Mouse (Mus musculus) liver, embryonic 14.5 days (tissue): ENCODE measurements around the gene Fam71b. TPM values are rescaled to one million over a fixed set of nuclear protein-coding genes. Genes with fewer than 3 reads are reported as not detected.

Experiments
- ATAC-seq: fragments of 200-750 bp; cut with Nextera tagmentation; 2 replicates; pipeline ENCODE4 v1.8.0; 2017; ENCODE audit warnings: moderate number of reproducible peaks, mild to moderate bottlenecking, moderate library complexity; ENCODE audit not compliant: insufficient read depth
- DNase-seq, 3 experiments: peaks; one replicate each; pipeline ENCODE4 v3.0.0-alpha.2; 2012 to 2013; ENCODE audit warnings: low read depth in 3 of 3, low spot score in 3 of 3
- H3K27ac ChIP-seq: fragments of 300-500 bp; sonication (generic); 2 replicates; pipeline ENCODE4 v1.5.1; 2014; ENCODE audit warnings: moderate library complexity, mild to moderate bottlenecking, control low read depth, inconsistent platforms
- H3K27me3 ChIP-seq: fragments of 300-500 bp; sonication (generic); 2 replicates; pipeline ENCODE4 v1.6.1; 2014; ENCODE audit warnings: mild to moderate bottlenecking, low read length, moderate library complexity; ENCODE audit not compliant: control insufficient read depth, insufficient read depth
- H3K36me3 ChIP-seq: fragments of 300-500 bp; sonication (generic); replicated peaks from 2 replicates; pipeline ENCODE4 v1.6.1; 2014; ENCODE audit warnings: low read depth; ENCODE audit not compliant: control insufficient read depth, insufficient read depth
- H3K4me1 ChIP-seq, 2 experiments: fragments of 200-500 bp in 1 of 2; fragments of 300-500 bp in 1 of 2; sonication (generic) in 1 of 2; replicated peaks; 2 replicates each; pipeline ENCODE4 v1.6.1; 2012 to 2014; ENCODE audit warnings: antibody characterized with exemption in 1 of 2, inconsistent platforms in 1 of 2, low read length in 1 of 2; ENCODE audit not compliant: control insufficient read depth in 2 of 2, insufficient read depth in 2 of 2
- H3K4me2 ChIP-seq: fragments of 300-500 bp; sonication (generic); 2 replicates; pipeline ENCODE4 v1.6.1; 2014; ENCODE audit warnings: low read depth, mild to moderate bottlenecking, control low read depth, moderate library complexity
- H3K4me3 ChIP-seq, 2 experiments: fragments of 200-500 bp in 1 of 2; fragments of 300-500 bp in 1 of 2; sonication (generic) in 1 of 2; 2 replicates each; pipeline ENCODE4 v1.5.1; 2012 to 2014; ENCODE audit warnings: low read depth in 2 of 2, low read length in 2 of 2, mild to moderate bottlenecking in 2 of 2, control low read depth in 1 of 2, inconsistent platforms in 1 of 2, moderate library complexity in 1 of 2; ENCODE audit not compliant: insufficient read depth in 1 of 2
- H3K9ac ChIP-seq: fragments of 300-500 bp; sonication (generic); replicated peaks from 2 replicates; pipeline ENCODE4 v1.6.1; 2014; ENCODE audit warnings: mild to moderate bottlenecking, control low read depth, moderate library complexity
- H3K9me3 ChIP-seq: fragments of 300-500 bp; sonication (generic); 2 replicates; pipeline ENCODE4 v1.6.1; 2016; ENCODE audit warnings: low read length, mixed read lengths; ENCODE audit not compliant: control insufficient read depth
- CTCF ChIP-seq: IDR thresholded peaks from 2 replicates; pipeline ENCODE4 v1.5.1; 2016; ENCODE audit warnings: antibody characterized with exemption, low read depth, control low read depth
- EP300 ChIP-seq: IDR thresholded peaks from 2 replicates; pipeline ENCODE4 v1.6.1; 2016; ENCODE audit warnings: antibody characterized with exemption, low read depth
- WGBS: fragments of 180-500 bp; shearing (Covaris S2); extraction: QIAGEN DNeasy Blood & Tissue Kit; methylation state at CpG from one replicate; pipeline ENCODE4 v1.1.7; 2014; ENCODE audit not compliant: insufficient replicate concordance; 5-methylcytosine and 5-hydroxymethylcytosine counted together
- polyA plus RNA-seq, 2 experiments: library from polyadenylated mRNA; depleted of rRNA in 1 of 2; stranded (reverse) in 1 of 2; unstranded in 1 of 2; fragments of >200 nt; fragmentation: Nextera tagmentation in 1 of 2; extraction: Ambion mirVana in 1 of 2; gene quantifications; 2 replicates each; pipeline versions ENCODE4 v1.2.1 to v1.2.3; 2012 to 2014

Gene Fam71b
- polyA plus RNA-seq, 2 experiments = 0.03 TPM; not detected in 1

GRCm38 (mm10) chr11:46447644-46448484, 51.5 kb downstream of the Fam71b start:
- ATAC-seq (no peak), DNase-seq (no peak)
- peaks cover 0 to 3% of the 10 kb centered on the region in 2 experiments; a peak in 1 of 4 replicates for H3K4me1 ChIP-seq
- 21% methylated on average over 13 of the region's 13 CpGs for WGBS
- TF ChIP-seq EP300 (no peak), CTCF (peak; percentile 20; the same call in 1 of the 2 replicates)
- peaks cover 7% of the 10 kb centered on the region; the same call in 1 of the 2 replicates for H3K36me3 ChIP-seq
- H3K27ac ChIP-seq = no peak overlapping the region
- no peaks in the 10 kb centered on the region for H3K9me3 ChIP-seq
- H3K4me2 ChIP-seq = no peak overlapping the region; the same call in 1 of the 2 replicates
- no peak overlapping the region for H3K9ac ChIP-seq
- no peaks in the 10 kb centered on the region for H3K27me3 ChIP-seq
- H3K4me3 ChIP-seq = no peak overlapping the region

GRCm38 (mm10) chr11:46449461-46450080, 53.2 kb downstream of the Fam71b start:
- no peak overlapping the region for H3K4me3 ChIP-seq
- no peak overlapping the region for H3K9ac ChIP-seq
- no peak overlapping the region for H3K27ac ChIP-seq
- H3K4me1 ChIP-seq = peaks cover 3 to 7% of the 10 kb centered on the region in 2 experiments
- no peak for DNase-seq
- no peaks in the 10 kb centered on the region for H3K9me3 ChIP-seq
- H3K27me3 ChIP-seq = no peaks in the 10 kb centered on the region
- no peak overlapping the region for H3K4me2 ChIP-seq
- no peak for ATAC-seq
- no peak for TF ChIP-seq EP300
- TF ChIP-seq CTCF = no peak
- WGBS = 61% methylated on average over 11 of the region's 11 CpGs
- no peaks in the 10 kb centered on the region for H3K36me3 ChIP-seq

- Histone ChIP-seq H3K4me2 (peak within 1 kb of the TSS; percentile 39; the same call in 1 of the 2 replicates), H3K4me1 (peaks cover 9 to 11% of the 10 kb centered on the region in 2 experiments), H3K9me3 (no peaks in the 10 kb centered on the region), H3K4me3 (no peak within 1 kb of the TSS), H3K27ac (no peak within 1 kb of the TSS), H3K9ac (no peak within 1 kb of the TSS), H3K36me3 (no peaks in the 10 kb centered on the region), H3K27me3 (no peaks in the 10 kb centered on the region)
- peak in 2 of 3 experiments; percentile 45 to 68 for DNase-seq
- TF ChIP-seq EP300 = peak; percentile 69
- no peak for TF ChIP-seq CTCF
- peak; percentile 88 for ATAC-seq
- 33% methylated on average over 6 of the region's 6 CpGs for WGBS
Observed at GRCm38 (mm10) chr11:46454453-46455045, 58.2 kb downstream of the Fam71b start, which contains the start of gene Havcr2. Gene Havcr2, plus strand, starts transcription at chr11:46454935.

Other genes starting within 250 kb of the Fam71b start
- 0.02 and 0.04 TPM in 2 replicates for gene Nipal4, start 230.1 kb upstream of the Fam71b start, polyA plus RNA-seq (2012; rRNA removed)
- not detected in 2 replicates for gene Nipal4, start 230.1 kb upstream of the Fam71b start, polyA plus RNA-seq (2014; fragmentation: Nextera tagmentation; extraction: Ambion mirVana)
- not detected in 2 replicates for gene Fndc9, start 161.0 kb upstream of the Fam71b start, polyA plus RNA-seq (2012; rRNA removed)
- not detected in 2 replicates for gene Fndc9, start 161.0 kb upstream of the Fam71b start, polyA plus RNA-seq (2014; fragmentation: Nextera tagmentation; extraction: Ambion mirVana)
- 1.3 and 1.6 TPM in 2 replicates for gene Cyfip2, start 83.7 kb upstream of the Fam71b start, polyA plus RNA-seq (2012; rRNA removed)
- gene Cyfip2, start 83.7 kb upstream of the Fam71b start, polyA plus RNA-seq (2014; fragmentation: Nextera tagmentation; extraction: Ambion mirVana) = 2.6 and 3.1 TPM in 2 replicates
- 0.01 and 0.07 TPM in 2 replicates for gene Itk, start 7.0 kb upstream of the Fam71b start, polyA plus RNA-seq (2012; rRNA removed)
- 0.06 TPM in 1 of 2 replicates, not detected in the other for gene Itk, start 7.0 kb upstream of the Fam71b start, polyA plus RNA-seq (2014; fragmentation: Nextera tagmentation; extraction: Ambion mirVana)
- gene Med7, start 40.4 kb downstream of the Fam71b start, polyA plus RNA-seq (2012; rRNA removed) = 14.5 and 26.9 TPM in 2 replicates
- 55.8 and 57.3 TPM in 2 replicates for gene Med7, start 40.4 kb downstream of the Fam71b start, polyA plus RNA-seq (2014; fragmentation: Nextera tagmentation; extraction: Ambion mirVana)
- gene Havcr2, start 58.4 kb downstream of the Fam71b start, polyA plus RNA-seq (2012; rRNA removed) = 0.12 and 0.23 TPM in 2 replicates
- gene Havcr2, start 58.4 kb downstream of the Fam71b start, polyA plus RNA-seq (2014; fragmentation: Nextera tagmentation; extraction: Ambion mirVana) = 0.10 and 0.33 TPM in 2 replicates
- not detected in 2 replicates for gene Gm12169, start 127.7 kb downstream of the Fam71b start, polyA plus RNA-seq (2012; rRNA removed)
- not detected in 2 replicates for gene Gm12169, start 127.7 kb downstream of the Fam71b start, polyA plus RNA-seq (2014; fragmentation: Nextera tagmentation; extraction: Ambion mirVana)
- gene BC053393, start 175.0 kb downstream of the Fam71b start, polyA plus RNA-seq (2012; rRNA removed) = 0.02 TPM in 1 of 2 replicates, not detected in the other
- not detected in 2 replicates for gene BC053393, start 175.0 kb downstream of the Fam71b start, polyA plus RNA-seq (2014; fragmentation: Nextera tagmentation; extraction: Ambion mirVana)
- gene Dppa1, start 232.7 kb downstream of the Fam71b start, polyA plus RNA-seq (2012; rRNA removed) = not detected in 2 replicates
- gene Dppa1, start 232.7 kb downstream of the Fam71b start, polyA plus RNA-seq (2014; fragmentation: Nextera tagmentation; extraction: Ambion mirVana) = not detected in 2 replicates